Mouse (Mus musculus): ENCODE measurements at regions not wholly inside any gene's neighbourhood (a gene's known extent, or its start where the extent isn't known, plus 50 kb on each side); places are given as distances from the start of the nearest gene placed in this dataset.

- DNase-seq, result no peak
Observed at GRCm38 (mm10) chr12:25891391-25892167, 523.5 kb downstream of the Rnf144a start.

GRCm38 (mm10) chr12:25890722-25891121, 524.3 kb downstream of the Rnf144a start:
- DNase-seq, result peak; percentile 50 to 59

GRCm38 (mm10) chr12:25883771-25884171, 531.3 kb downstream of the Rnf144a start:
- DNase-seq, result no peak

GRCm38 (mm10) chr12:25871816-25872215, 543.2 kb downstream of the Rnf144a start:
- no peak for DNase-seq

GRCm38 (mm10) chr12:25871001-25871461, 544.0 kb downstream of the Rnf144a start:
- DNase-seq, result no peak

GRCm38 (mm10) chr12:25869846-25870245, 545.2 kb downstream of the Rnf144a start:
- no peak for DNase-seq

GRCm38 (mm10) chr12:25865063-25865462, 550.0 kb downstream of the Rnf144a start:
- DNase-seq, result no peak

GRCm38 (mm10) chr12:25864113-25864852, 550.8 kb downstream of the Rnf144a start:
- peak; percentile 35 to 52 for DNase-seq

- no peak for DNase-seq
Observed at GRCm38 (mm10) chr12:25861100-25861499, 554.0 kb downstream of the Rnf144a start.

- no peak for DNase-seq
Observed at GRCm38 (mm10) chr12:25858397-25858796, 556.7 kb downstream of the Rnf144a start.

- DNase-seq, result no peak
Observed at GRCm38 (mm10) chr12:25830057-25830456, 585.0 kb downstream of the Rnf144a start.

GRCm38 (mm10) chr12:25827961-25828360, 587.1 kb downstream of the Rnf144a start:
- DNase-seq, result no peak

GRCm38 (mm10) chr12:25826928-25827327, 588.1 kb downstream of the Rnf144a start:
- DNase-seq, result no peak

- DNase-seq, result no peak
Observed at GRCm38 (mm10) chr12:25826451-25826850, 588.6 kb downstream of the Rnf144a start.

- no peak for DNase-seq
Observed at GRCm38 (mm10) chr12:25816248-25816647, 598.8 kb downstream of the Rnf144a start.

- no peak for DNase-seq
Observed at GRCm38 (mm10) chr12:25795092-25795491, 620.0 kb downstream of the Rnf144a start.

- DNase-seq, result no peak
Observed at GRCm38 (mm10) chr12:25794571-25794970, 620.5 kb downstream of the Rnf144a start.

GRCm38 (mm10) chr12:25792571-25793075, 622.4 kb downstream of the Rnf144a start:
- DNase-seq, result no peak

- no peak for DNase-seq
Observed at GRCm38 (mm10) chr12:25790956-25791355, 624.1 kb downstream of the Rnf144a start.

- DNase-seq, result peak; percentile 5 to 46
Observed at GRCm38 (mm10) chr12:25785646-25786606, 629.1 kb downstream of the Rnf144a start.

GRCm38 (mm10) chr12:25784401-25784800, 630.7 kb downstream of the Rnf144a start:
- DNase-seq, result no peak

- no peak for DNase-seq
Observed at GRCm38 (mm10) chr12:25782972-25783717, 631.9 kb downstream of the Rnf144a start.
